10 mouse cellular contexts compared by ENCODE assay signal in genomic region chr7:130719931-130720598, GRCm38 (mm10). TPM values are rescaled to one million over a fixed set of nuclear protein-coding genes. Genes with fewer than 3 reads are reported as not detected.
A peak's percentile ranks its signal among the peaks of the same experiment; 100 is the strongest.
DNase-seq lines count a peak whose midpoint lies in the region; ATAC-seq and TF ChIP-seq lines count a peak whose summit lies in the region.
"Had no signal": no experiment of that assay in that cellular context is flagged by ENCODE, and none has a peak within 500 bp of the region (broad histone marks: within the 10 kb centered on the region; RNA-seq: fewer than 3 reads in every experiment).

No protein-coding gene starts in this region.

- H3K4me2 ChIP-seq in embryonic facial prominence, embryonic 13.5 days: 0 out of 2 replicates have a peak overlapping the region, but pooled peaks have one; percentile 7
- H3K4me2 ChIP-seq in hindbrain, postnatal 0 days (ENCODE audit: low read depth, low read length): peak overlapping the region; percentile 8; the same call in 1 of the 2 replicates
- H3K4me2 ChIP-seq in liver, postnatal 0 days (ENCODE audit: low read depth, low read length): no peak overlapping the region

- TF ChIP-seq EP300 in liver, postnatal 0 days (IDR thresholded peaks at IDR 0.05; ENCODE audit: low read depth): no peak

- H3K27ac ChIP-seq in embryonic facial prominence, embryonic 13.5 days: peak overlapping the region; percentile 73
- peak overlapping the region; percentile 29 for H3K27ac ChIP-seq in hindbrain, postnatal 0 days
- peak overlapping the region; percentile 79 for H3K27ac ChIP-seq in midbrain, embryonic 10.5 days (replicated peaks)
- H3K27ac ChIP-seq in liver, postnatal 0 days (ENCODE audit: low read depth): no peak overlapping the region
- H3K27ac ChIP-seq: layer of hippocampus, adult 2 months had no signal

- peaks cover 18% of the 10 kb centered on the region for H3K4me1 ChIP-seq in embryonic facial prominence, embryonic 13.5 days
- H3K4me1 ChIP-seq in hindbrain, postnatal 0 days (ENCODE audit: insufficient read depth, low read length): 0 out of 2 replicates have a peak, but pooled peaks cover 4% of the 10 kb centered on the region
- peaks cover 31% of the 10 kb centered on the region for H3K4me1 ChIP-seq in midbrain, embryonic 10.5 days
- peaks cover 19% of the 10 kb centered on the region; the same call in 1 of the 2 replicates for H3K4me1 ChIP-seq in liver, postnatal 0 days (ENCODE audit: insufficient read depth)

- TF ChIP-seq CTCF in hindbrain, postnatal 0 days (IDR thresholded peaks at IDR 0.05; ENCODE audit: low read depth): no peak
- no peak for TF ChIP-seq CTCF in liver, postnatal 0 days (IDR thresholded peaks at IDR 0.05; ENCODE audit: low read depth)

- WGBS in embryonic facial prominence, embryonic 13.5 days: 24% methylated on average over 16 of the region's 16 CpGs
- 16% methylated on average over 16 of the region's 16 CpGs for WGBS in hindbrain, postnatal 0 days
- WGBS in midbrain, embryonic 10.5 days: 10% methylated on average over 16 of the region's 16 CpGs
- 41% methylated on average over 16 of the region's 16 CpGs for WGBS in liver, postnatal 0 days (ENCODE audit: insufficient replicate concordance)

- peaks cover 48% of the 10 kb centered on the region for H3K36me3 ChIP-seq in embryonic facial prominence, embryonic 13.5 days
- peaks cover 20% of the 10 kb centered on the region; the same call in 1 of the 2 replicates for H3K36me3 ChIP-seq in hindbrain, postnatal 0 days (ENCODE audit: insufficient read depth, low read length)
- peaks cover 79% of the 10 kb centered on the region for H3K36me3 ChIP-seq in midbrain, embryonic 10.5 days
- H3K36me3 ChIP-seq in liver, postnatal 0 days (replicated peaks; ENCODE audit: insufficient read depth, low read length): no peaks in the 10 kb centered on the region

- no peak overlapping the region for H3K4me3 ChIP-seq in embryonic facial prominence, embryonic 13.5 days
- no peak overlapping the region for H3K4me3 ChIP-seq in hindbrain, postnatal 0 days (ENCODE audit: low read length)
- H3K4me3 ChIP-seq in midbrain, embryonic 10.5 days: peak overlapping the region; percentile 28; the same call in 1 of the 2 replicates
- H3K4me3 ChIP-seq in liver, postnatal 0 days (ENCODE audit: low read depth, low read length): no peak overlapping the region
- H3K4me3 ChIP-seq: layer of hippocampus, adult 2 months had no signal

- no peak for ATAC-seq in embryonic facial prominence, embryonic 13.5 days (ENCODE audit: insufficient number of reproducible peaks, insufficient read depth, low FRiP score, low TSS enrichment, low read depth)
- ATAC-seq in hindbrain, postnatal 0 days: no peak
- ATAC-seq in liver, postnatal 0 days: no peak

- no peaks in the 10 kb centered on the region for H3K27me3 ChIP-seq in embryonic facial prominence, embryonic 13.5 days
- H3K27me3 ChIP-seq in hindbrain, postnatal 0 days (ENCODE audit: insufficient read depth, low read length): no peaks in the 10 kb centered on the region
- no peaks in the 10 kb centered on the region for H3K27me3 ChIP-seq in midbrain, embryonic 10.5 days (ENCODE audit: low read depth, poor library complexity, severe bottlenecking)
- no peaks in the 10 kb centered on the region for H3K27me3 ChIP-seq in liver, postnatal 0 days (ENCODE audit: insufficient read depth, low read length)

- H3K9ac ChIP-seq in embryonic facial prominence, embryonic 13.5 days: peak overlapping the region; percentile 27
- H3K9ac ChIP-seq in hindbrain, postnatal 0 days (replicated peaks; ENCODE audit: low read length): 0 out of 2 replicates have a peak overlapping the region, but pooled peaks have one; percentile 10
- H3K9ac ChIP-seq in liver, postnatal 0 days (replicated peaks): no peak overlapping the region

- H3K9me3 ChIP-seq in embryonic facial prominence, embryonic 13.5 days: no peaks in the 10 kb centered on the region
- no peaks in the 10 kb centered on the region for H3K9me3 ChIP-seq in hindbrain, postnatal 0 days (ENCODE audit: low read length)
- no peaks in the 10 kb centered on the region for H3K9me3 ChIP-seq in midbrain, embryonic 10.5 days (replicated peaks)
- H3K9me3 ChIP-seq in liver, postnatal 0 days (ENCODE audit: low read length): no peaks in the 10 kb centered on the region

- DNase-seq in R1 (ENCODE audit: low read depth, low spot score): peak; percentile 82
- DNase-seq in hindbrain, postnatal 0 days (ENCODE audit: low spot score): no peak
- DNase-seq in midbrain, embryonic 10.5 days (ENCODE audit: low spot score): peak; percentile 40
- DNase-seq in liver, postnatal 0 days: no peak
- no peak for DNase-seq in layer of hippocampus, adult 18-20 months (ENCODE audit: low spot score in 2 of 2)
- DNase-seq in urinary bladder, adult 2 months (ENCODE audit: low spot score): no peak
- DNase-seq in urinary bladder, postnatal 14 days (ENCODE audit: low spot score): no peak
- DNase-seq: spleen, adult 18-20 months had no signal

RNA-seq across cellular contexts. Expression of gene Btbd16, which starts 53.8 kb away (rescaled TPM):
- polyA plus RNA-seq in embryonic facial prominence, embryonic 13.5 days (2015; fragmentation: Nextera tagmentation; extraction: Ambion mirVana): not detected in 2 replicates
- not detected in 2 replicates for total RNA-seq in hindbrain, postnatal 0 days (2014; rRNA removed)
- polyA plus RNA-seq in hindbrain, postnatal 0 days (2015; fragmentation: Nextera tagmentation; extraction: Ambion mirVana): 0.10 and 0.18 TPM in 2 replicates
- not detected in 2 replicates for polyA plus RNA-seq in midbrain, embryonic 10.5 days (2016; fragmentation: Nextera tagmentation; extraction: Ambion mirVana)
- 0.38 and 0.52 TPM in 2 replicates for polyA plus RNA-seq in liver, postnatal 0 days (2015; fragmentation: Nextera tagmentation; extraction: Ambion mirVana)
- under 1 TPM; 0.74 to 0.94 TPM for total RNA-seq in layer of hippocampus, adult 18-20 months (2021)
- polyA plus RNA-seq in urinary bladder, adult 2 months (2012; rRNA removed): 0.04 TPM in 2 replicates

Comparison
In these comparisons a context has a peak if more than half of its experiments do, and no peak if none do; other contexts are left out.
1. DNase-seq: peak in R1 (single experiment) and midbrain, embryonic 10.5 days (single experiment); none in hindbrain, postnatal 0 days (single experiment), liver, postnatal 0 days (single experiment), layer of hippocampus, adult 18-20 months (0 of 2), urinary bladder, adult 2 months (single experiment) and urinary bladder, postnatal 14 days (single experiment).